Mouse (Mus musculus) spleen, adult 2 months (tissue): ENCODE results near the gene Slc16a1.

ENCODE experiments used
- CTCF ChIP-seq: fragments of 200-500 bp; IDR thresholded peaks from 2 replicates; pipeline ENCODE4 v1.5.1; 2011; ENCODE audit warnings: mild to moderate bottlenecking, inconsistent platforms; ENCODE audit not compliant: insufficient read depth, insufficient read length, insufficient replicate concordance; ENCODE audit errors: extremely low read depth
- POLR2A ChIP-seq: fragments of 200-500 bp; IDR thresholded peaks from 2 replicates; pipeline ENCODE4 v1.6.1; 2011; ENCODE audit warnings: low read depth, low read length, inconsistent platforms

DNA sequence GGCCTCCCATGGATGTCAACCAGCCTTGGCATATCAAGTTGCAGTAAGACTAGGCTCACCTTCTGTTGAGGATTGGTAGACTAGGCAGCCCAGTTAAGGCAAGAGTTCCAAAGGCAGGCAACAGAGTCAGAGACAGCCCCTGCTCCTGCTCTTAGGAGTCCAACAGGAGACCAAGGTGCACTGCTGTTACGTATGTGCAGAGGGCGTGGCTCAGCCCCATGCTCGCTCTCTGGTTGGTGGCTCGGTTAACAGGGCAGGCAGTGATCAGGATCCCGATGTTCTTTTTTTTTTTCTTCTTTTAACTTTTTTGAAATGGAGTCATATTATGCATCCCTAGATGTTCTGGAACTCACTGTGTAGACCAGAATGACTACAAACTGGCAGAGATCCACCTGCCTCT, 30.5 kb downstream of the Slc16a1 start:
- no peak for TF ChIP-seq CTCF
- TF ChIP-seq POLR2A, result no peak
